Comparison of ENCODE assay signal across 16 mouse cellular contexts in the genomic region with DNA sequence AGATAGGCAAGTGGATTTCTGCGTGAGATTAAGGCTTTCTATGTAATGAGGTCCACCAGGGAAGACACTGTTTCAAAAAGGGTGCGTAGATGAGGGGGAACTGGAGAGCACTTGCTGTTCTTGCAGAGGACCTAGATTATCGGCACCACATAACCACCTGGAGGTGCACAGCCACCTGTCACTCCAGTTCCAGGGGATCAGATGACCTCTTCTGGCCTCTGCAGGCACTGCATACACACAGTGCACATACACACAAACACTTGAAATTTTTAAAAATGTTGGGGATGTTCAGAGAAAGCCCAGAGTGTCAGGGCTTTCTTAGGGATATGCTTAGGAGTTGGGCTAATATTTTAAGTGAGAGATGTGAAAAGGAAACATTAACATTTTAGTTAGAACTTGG. TPM values are rescaled to one million over a fixed set of nuclear protein-coding genes. Genes with fewer than 3 reads are reported as not detected.
DNase-seq lines count a peak whose midpoint lies in the region; ATAC-seq and TF ChIP-seq lines count a peak whose summit lies in the region.
"Had no signal": no experiment of that assay in that cellular context is flagged by ENCODE, and none has a peak within 500 bp of the region (broad histone marks: within the 10 kb centered on the region; RNA-seq: fewer than 3 reads in every experiment).

No protein-coding gene starts in this region.

- no peak for TF ChIP-seq POLR2A in kidney, adult 2 months (IDR thresholded peaks at IDR 0.05; ENCODE audit: low read depth, low read length)

- H3K27me3 ChIP-seq in kidney, adult 2 months (replicated peaks; ENCODE audit: control insufficient read depth, insufficient read depth, low read length) = no peaks in the 10 kb centered on the region
- H3K27me3 ChIP-seq in stomach, postnatal 0 days (ENCODE audit: control insufficient read depth, insufficient read depth, low read length) = no peaks in the 10 kb centered on the region
- H3K27me3 ChIP-seq: forebrain, embryonic 13.5 days; heart, embryonic 13.5 days; kidney, embryonic 15.5 days; liver, embryonic 15.5 days had no signal

- WGBS in kidney, adult 2 months = 96% methylated on average over 3 of the region's 3 CpGs
- WGBS in stomach, postnatal 0 days = 93% methylated on average over 3 of the region's 3 CpGs

- H3K4me3 ChIP-seq in kidney, adult 2 months (ENCODE audit: insufficient read depth, low read depth, low read length) = no peak overlapping the region
- H3K4me3 ChIP-seq in stomach, postnatal 0 days (ENCODE audit: low read depth, low read length) = no peak overlapping the region
- H3K4me3 ChIP-seq: forebrain, embryonic 13.5 days; heart, embryonic 13.5 days; kidney, embryonic 15.5 days; liver, embryonic 15.5 days had no signal

- H3K4me2 ChIP-seq in stomach, postnatal 0 days (replicated peaks; ENCODE audit: low read depth) = no peak overlapping the region
- H3K4me2 ChIP-seq: forebrain, embryonic 13.5 days; heart, embryonic 13.5 days; kidney, embryonic 15.5 days; liver, embryonic 15.5 days had no signal

- H3K9me3 ChIP-seq in stomach, postnatal 0 days (ENCODE audit: control insufficient read depth, low read length) = no peaks in the 10 kb centered on the region
- H3K9me3 ChIP-seq: forebrain, embryonic 13.5 days; heart, embryonic 13.5 days; kidney, embryonic 15.5 days; liver, embryonic 15.5 days had no signal

- H3K27ac ChIP-seq in kidney, adult 2 months (ENCODE audit: insufficient read depth, low read depth, low read length) = no peak overlapping the region
- H3K27ac ChIP-seq in stomach, postnatal 0 days (replicated peaks) = no peak overlapping the region
- H3K27ac ChIP-seq: heart, embryonic 13.5 days; liver, embryonic 15.5 days had no signal

- no peaks in the 10 kb centered on the region; the same call in 1 of the 2 replicates for H3K36me3 ChIP-seq in kidney, adult 2 months (ENCODE audit: control insufficient read depth, insufficient read depth, low read length)
- H3K36me3 ChIP-seq in stomach, postnatal 0 days (ENCODE audit: control insufficient read depth, insufficient read depth, low read length) = peaks cover 71% of the 10 kb centered on the region

- no peak for TF ChIP-seq EP300 in stomach, postnatal 0 days (optimal IDR thresholded peaks at IDR 0.05)

- no peak for DNase-seq in kidney, adult 2 months
- DNase-seq in kidney, adult 8-10 months = no peak
- peak; percentile 3 for DNase-seq in lung, postnatal 10 days
- no peak for DNase-seq in lung, postnatal 14 days
- peak; percentile 54 for DNase-seq in ES-CJ7 (ENCODE audit: low read depth, low spot score)
- no peak for DNase-seq in stomach, postnatal 0 days (ENCODE audit: low spot score)
- no peak for DNase-seq in cerebellum, adult 11-12 months
- DNase-seq: heart, postnatal 36 days; left cerebral cortex, postnatal 4 days; midbrain, embryonic 14.5 days; right cerebral cortex, adult 18-20 months had no signal

- H3K4me1 ChIP-seq in kidney, adult 2 months (ENCODE audit: control insufficient read depth, insufficient read depth, low read length) = no peaks in the 10 kb centered on the region
- no peaks in the 10 kb centered on the region for H3K4me1 ChIP-seq in stomach, postnatal 0 days (replicated peaks; ENCODE audit: control insufficient read depth, insufficient read depth)

- TF ChIP-seq CTCF in kidney, adult 2 months (conservative IDR thresholded peaks at IDR 0.05; ENCODE audit: insufficient read depth, insufficient read length, low read depth, low read length) = peak; percentile 12; the same call in 1 of the 2 replicates
- peak; percentile 49 for TF ChIP-seq CTCF in stomach, postnatal 0 days (IDR thresholded peaks at IDR 0.05; ENCODE audit: low read depth)

- ATAC-seq in stomach, postnatal 0 days (ENCODE audit: low FRiP score, low TSS enrichment) = no peak
- ATAC-seq: CD4-positive, CD25-positive, alpha-beta regulatory T cell, adult 4 months had no signal

- H3K9ac ChIP-seq in stomach, postnatal 0 days (ENCODE audit: low read length) = no peak overlapping the region
- H3K9ac ChIP-seq: forebrain, embryonic 13.5 days; heart, embryonic 13.5 days; kidney, embryonic 15.5 days; liver, embryonic 15.5 days had no signal

RNA-seq across cellular contexts. Expression of gene Pafah1b3, which starts 7.9 kb away (rescaled TPM):
- polyA plus RNA-seq in kidney, adult 2 months (2012; rRNA removed) = 48.9 and 50.2 TPM in 2 replicates
- 125 and 126 TPM in 2 replicates for polyA plus RNA-seq in stomach, postnatal 0 days (2015; fragmentation: Nextera tagmentation; extraction: Ambion mirVana)

RNA-seq across cellular contexts. Expression of gene Prr19, which starts 11.3 kb away (rescaled TPM):
- polyA plus RNA-seq in kidney, adult 2 months (2012; rRNA removed) = 0.08 TPM in 1 of 2 replicates, not detected in the other
- polyA plus RNA-seq in stomach, postnatal 0 days (2015; fragmentation: Nextera tagmentation; extraction: Ambion mirVana) = 0.07 TPM in 1 of 2 replicates, not detected in the other
- polyA plus RNA-seq: CD4-positive, CD25-positive, alpha-beta regulatory T cell, adult 4 months had no signal

RNA-seq across cellular contexts. Expression of gene Tmem145, which starts 16.0 kb away (rescaled TPM):
- 0.28 and 0.35 TPM in 2 replicates for polyA plus RNA-seq in kidney, adult 2 months (2012; rRNA removed)
- 0.67 and 1.1 TPM in 2 replicates for polyA plus RNA-seq in stomach, postnatal 0 days (2015; fragmentation: Nextera tagmentation; extraction: Ambion mirVana)
- polyA plus RNA-seq: CD4-positive, CD25-positive, alpha-beta regulatory T cell, adult 4 months had no signal

RNA-seq across cellular contexts. Expression of gene Cic, which starts 22.4 kb away (rescaled TPM):
- polyA plus RNA-seq in kidney, adult 2 months (2012; rRNA removed) = 41.8 and 41.9 TPM in 2 replicates
- polyA plus RNA-seq in stomach, postnatal 0 days (2015; fragmentation: Nextera tagmentation; extraction: Ambion mirVana) = 15.0 and 15.9 TPM in 2 replicates

RNA-seq across cellular contexts. Expression of gene Megf8, which starts 27.0 kb away (rescaled TPM):
- 23.5 and 29.8 TPM in 2 replicates for polyA plus RNA-seq in kidney, adult 2 months (2012; rRNA removed)
- 3.3 and 3.6 TPM in 2 replicates for polyA plus RNA-seq in stomach, postnatal 0 days (2015; fragmentation: Nextera tagmentation; extraction: Ambion mirVana)

Comparison
In these comparisons a context has a peak if more than half of its experiments do, and no peak if none do; other contexts are left out.
1. DNase-seq: peak in lung, postnatal 10 days (single experiment) and ES-CJ7 (single experiment); none in kidney, adult 2 months (single experiment), kidney, adult 8-10 months (0 of 2), lung, postnatal 14 days (single experiment), stomach, postnatal 0 days (single experiment) and cerebellum, adult 11-12 months (single experiment).